Mouse (Mus musculus) gastrocnemius, adult 2 months (tissue): ENCODE results near the gene Auts2. TPM values are rescaled to one million over a fixed set of nuclear protein-coding genes. Genes with fewer than 3 reads are reported as not detected.
A peak's percentile ranks its signal among the peaks of the same experiment; 100 is the strongest.

Source experiments
- DNase-seq: peaks from one replicate; pipeline ENCODE4 v3.0.0; 2022
- H3K27ac ChIP-seq: fragments of 200-600 bp; 2 replicates; pipeline ENCODE4 v1.8.1; 2022; ENCODE audit warnings: mild to moderate bottlenecking
- H3K4me3 ChIP-seq: fragments of 200-600 bp; 2 replicates; pipeline ENCODE4 v1.8.1; 2022; ENCODE audit warnings: mild to moderate bottlenecking, moderate library complexity
- CTCF ChIP-seq: fragments of 200-600 bp; IDR thresholded peaks from 2 replicates; pipeline ENCODE4 v1.8.1; 2022; ENCODE audit warnings: antibody characterized with exemption, mild to moderate bottlenecking, moderate library complexity
- intact Hi-C: fragments of 180-260 bp; cut with DNase I; formaldehyde crosslinking; loops from one replicate; pipeline ENCODE4 v1.15.1; 2025
- total RNA-seq, 2 experiments: library from RNA; stranded (reverse); gene quantifications; 2 replicates each; pipeline ENCODE4 v1.2.3; 2021

Gene Auts2
- total RNA-seq, 2 experiments from 2014 or later: 13.0 to 31.1 TPM

DNA sequence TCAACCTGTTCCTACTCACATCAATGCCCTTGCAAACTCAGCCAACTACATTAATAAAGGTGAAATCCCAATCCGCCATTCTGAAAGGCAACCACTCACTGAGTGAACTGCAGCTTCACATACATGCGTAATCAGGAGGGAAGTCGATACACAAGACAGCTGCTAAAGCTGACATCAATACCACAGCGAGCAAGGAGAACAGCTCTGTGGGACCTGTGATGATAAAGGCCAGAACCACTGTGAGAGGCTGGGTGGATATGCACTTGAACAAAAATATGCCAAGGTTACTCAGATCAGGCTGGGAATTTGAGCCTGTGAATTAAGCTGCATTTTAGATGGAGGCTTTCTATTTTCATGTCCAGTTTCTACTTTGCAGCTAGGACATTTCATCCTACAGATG lies 271.0 kb downstream of the Auts2 start:
- no peak overlapping the region for H3K27ac ChIP-seq
- TF ChIP-seq CTCF: no peak
- DNase-seq: no peak
- intact Hi-C loops: no loop called here
- no peak overlapping the region for H3K4me3 ChIP-seq

GRCm38 (mm10) chr5:132270896-132271295 lies 272.2 kb downstream of the Auts2 start:
- intact Hi-C loops: no loop called here
- TF ChIP-seq CTCF: no peak
- H3K4me3 ChIP-seq: no peak overlapping the region
- DNase-seq: no peak
- H3K27ac ChIP-seq: no peak overlapping the region

DNA sequence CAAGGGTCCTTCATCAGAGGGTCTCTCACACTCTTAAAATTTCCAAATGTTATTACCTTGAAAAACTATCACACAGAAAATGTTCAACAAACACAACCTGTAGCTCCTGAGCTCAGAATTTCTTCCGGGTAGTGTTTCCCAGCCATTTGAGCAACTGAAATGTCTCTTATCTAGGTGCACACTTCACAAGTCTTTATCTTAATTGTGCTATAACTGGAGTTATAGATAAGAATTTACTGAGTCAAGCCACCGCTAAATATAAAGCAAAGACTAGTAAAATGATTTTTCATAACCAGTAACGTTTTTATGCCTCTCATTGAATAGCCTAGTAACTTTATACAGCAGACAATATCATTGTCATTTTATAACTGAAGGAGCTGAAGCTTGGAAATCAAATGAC lies 273.1 kb downstream of the Auts2 start:
- Histone ChIP-seq H3K4me3 (no peak overlapping the region), H3K27ac (no peak overlapping the region)
- TF ChIP-seq CTCF: no peak
- intact Hi-C loops: no loop called here
- no peak for DNase-seq

GRCm38 (mm10) chr5:132268351-132268967 lies 274.7 kb downstream of the Auts2 start:
- no peak for TF ChIP-seq CTCF
- intact Hi-C loops: no loop called here
- DNase-seq: no peak
- Histone ChIP-seq H3K4me3 (no peak overlapping the region), H3K27ac (no peak overlapping the region)

DNA sequence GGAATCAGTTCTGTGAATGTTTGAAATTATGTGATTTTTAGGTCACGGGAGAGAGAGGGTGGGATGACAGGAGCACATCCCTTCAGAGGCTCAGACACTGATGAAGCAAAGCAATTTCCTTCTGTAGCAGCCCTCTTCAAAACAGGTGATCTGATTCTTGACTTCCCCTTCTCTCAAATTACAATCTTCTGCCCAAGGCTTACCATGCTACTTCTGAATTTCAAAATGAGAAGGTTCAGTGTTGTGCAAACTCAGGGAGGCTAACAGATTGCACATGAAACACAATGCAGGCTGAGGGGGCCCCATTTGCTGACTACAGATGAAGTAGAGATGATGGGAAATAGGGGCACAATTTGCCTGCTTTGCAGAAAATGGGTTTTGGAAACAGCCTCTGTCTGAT lies 278.1 kb downstream of the Auts2 start:
- intact Hi-C loops: no loop called here
- no peak for TF ChIP-seq CTCF
- H3K27ac ChIP-seq: no peak overlapping the region
- no peak for DNase-seq
- H3K4me3 ChIP-seq: no peak overlapping the region

GRCm38 (mm10) chr5:132261750-132262149 lies 281.4 kb downstream of the Auts2 start:
- H3K27ac ChIP-seq: no peak overlapping the region
- no peak for DNase-seq
- H3K4me3 ChIP-seq: no peak overlapping the region
- TF ChIP-seq CTCF: no peak
- intact Hi-C loops: no loop called here

- no peak overlapping the region for H3K4me3 ChIP-seq
- no peak overlapping the region for H3K27ac ChIP-seq
- DNase-seq: no peak
- TF ChIP-seq CTCF: no peak
- intact Hi-C loops: no loop called here
These were observed 284.3 kb downstream of the Auts2 start for GRCm38 (mm10) chr5:132258882-132259281.

- no peak for TF ChIP-seq CTCF
- intact Hi-C loops: no loop called here
- Histone ChIP-seq H3K4me3 (no peak overlapping the region), H3K27ac (no peak overlapping the region)
- DNase-seq: no peak
These were observed 287.6 kb downstream of the Auts2 start for GRCm38 (mm10) chr5:132255579-132255978.

GRCm38 (mm10) chr5:132249523-132249922 lies 293.6 kb downstream of the Auts2 start:
- Histone ChIP-seq H3K27ac (no peak overlapping the region), H3K4me3 (no peak overlapping the region)
- intact Hi-C loops: no loop called here
- no peak for DNase-seq
- TF ChIP-seq CTCF: no peak

DNA sequence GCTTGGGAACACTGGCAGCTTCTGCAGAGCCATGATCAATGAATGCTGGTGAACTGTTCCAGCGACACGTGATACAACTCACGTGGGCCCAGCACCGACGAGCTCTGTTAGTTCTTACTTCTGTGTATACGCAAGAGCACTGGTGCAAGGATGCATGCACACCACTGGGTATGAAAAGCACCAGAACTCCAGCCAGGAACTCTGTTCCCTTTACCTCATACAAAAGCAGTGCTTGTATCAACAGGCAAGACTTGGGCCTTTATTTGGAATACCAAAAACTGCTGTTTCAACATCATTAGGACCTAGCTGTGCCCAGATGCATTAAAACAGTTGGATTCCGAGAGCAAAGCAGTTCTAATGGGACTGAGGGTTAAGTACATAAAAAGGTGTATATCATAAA lies 295.1 kb downstream of the Auts2 start:
- no peak overlapping the region for H3K27ac ChIP-seq
- DNase-seq: peak; percentile 17
- H3K4me3 ChIP-seq: no peak overlapping the region
- no peak for TF ChIP-seq CTCF
- intact Hi-C loops: no loop called here

GRCm38 (mm10) chr5:132235460-132235859 lies 307.7 kb downstream of the Auts2 start:
- no peak overlapping the region for H3K4me3 ChIP-seq
- TF ChIP-seq CTCF: no peak
- intact Hi-C loops: no loop called here
- DNase-seq: no peak
- H3K27ac ChIP-seq: no peak overlapping the region

- intact Hi-C loops: no loop called here
- no peak for TF ChIP-seq CTCF
- DNase-seq: no peak
- Histone ChIP-seq H3K27ac (no peak overlapping the region), H3K4me3 (no peak overlapping the region)
These were observed 308.7 kb downstream of the Auts2 start for GRCm38 (mm10) chr5:132234471-132234870.

- Histone ChIP-seq H3K27ac (no peak overlapping the region), H3K4me3 (no peak overlapping the region)
- TF ChIP-seq CTCF: peak; percentile 88; the same call in 1 of the 2 replicates
- intact Hi-C loops: no loop called here
- DNase-seq: peak; percentile 50
These were observed 311.7 kb downstream of the Auts2 start for GRCm38 (mm10) chr5:132231280-132232047.
